Mouse (Mus musculus) midbrain, postnatal 0 days (tissue): ENCODE measurements around the gene Stap2. TPM values are rescaled to one million over a fixed set of nuclear protein-coding genes. Genes with fewer than 3 reads are reported as not detected.

Experiments
- ATAC-seq: fragments of 200-750 bp; cut with Nextera tagmentation; 2 replicates; pipeline ENCODE4 v1.8.0; 2017; ENCODE audit warnings: moderate number of reproducible peaks, mild to moderate bottlenecking, moderate TSS enrichment, moderate library complexity; ENCODE audit not compliant: low FRiP score
- DNase-seq: peaks from one replicate; pipeline ENCODE4 v3.0.0-alpha.2; 2015; ENCODE audit warnings: low spot score
- H3K27ac ChIP-seq: fragments of 300-500 bp; sonication (generic); 2 replicates; pipeline ENCODE4 v1.5.1; 2014; ENCODE audit warnings: low read depth, mild to moderate bottlenecking, low read length, mixed read lengths
- H3K27me3 ChIP-seq: fragments of 300-500 bp; sonication (generic); 2 replicates; pipeline ENCODE4 v1.6.1; 2014; ENCODE audit warnings: low read length, control low read depth, mixed read lengths; ENCODE audit not compliant: insufficient read depth
- H3K36me3 ChIP-seq: fragments of 300-500 bp; sonication (generic); 2 replicates; pipeline ENCODE4 v1.6.1; 2014; ENCODE audit warnings: low read length, control low read depth, mixed read lengths; ENCODE audit not compliant: insufficient read depth
- H3K4me1 ChIP-seq: fragments of 300-500 bp; sonication (generic); 2 replicates; pipeline ENCODE4 v1.6.1; 2014; ENCODE audit warnings: mild to moderate bottlenecking, control low read depth, antibody characterized with exemption, low read length, mixed read lengths; ENCODE audit not compliant: insufficient read depth
- H3K4me2 ChIP-seq: fragments of 300-500 bp; sonication (generic); 2 replicates; pipeline ENCODE4 v1.6.1; 2014; ENCODE audit warnings: low read depth, mild to moderate bottlenecking, low read length, mixed read lengths; ENCODE audit not compliant: poor library complexity, severe bottlenecking
- H3K4me3 ChIP-seq: fragments of 300-500 bp; sonication (generic); 2 replicates; pipeline ENCODE4 v1.5.1; 2014; ENCODE audit warnings: low read depth, mild to moderate bottlenecking, low read length, moderate library complexity
- H3K9ac ChIP-seq: fragments of 300-500 bp; sonication (generic); replicated peaks from 2 replicates; pipeline ENCODE4 v1.6.1; 2014; ENCODE audit warnings: mild to moderate bottlenecking, low read length, moderate library complexity, mixed read lengths; ENCODE audit not compliant: poor library complexity, severe bottlenecking
- H3K9me3 ChIP-seq: fragments of 300-500 bp; sonication (generic); 2 replicates; pipeline ENCODE4 v1.6.1; 2016; ENCODE audit warnings: low read length, control low read depth
- CTCF ChIP-seq: IDR thresholded peaks from 2 replicates; pipeline ENCODE4 v1.5.1; 2016; ENCODE audit warnings: antibody characterized with exemption, mild to moderate bottlenecking
- WGBS: fragments of 180-500 bp; shearing (Covaris S2); extraction: QIAGEN DNeasy Blood & Tissue Kit; methylation state at CpG from one replicate; pipeline ENCODE4 v1.1.7; 2014; 5-methylcytosine and 5-hydroxymethylcytosine counted together
- polyA plus RNA-seq: library from polyadenylated mRNA; unstranded; fragments of >200 nt; fragmentation: Nextera tagmentation; extraction: Ambion mirVana; gene quantifications from 2 replicates; pipeline ENCODE4 v1.2.1, GENCODE M21; 2015
- total RNA-seq: library from RNA; depleted of rRNA; stranded (reverse); fragments of >200 nt; gene quantifications from 2 replicates; pipeline ENCODE4 v1.2.3, GENCODE M21; 2014; rRNA removed

The Stap2 gene
- total and polyA plus RNA-seq, 2 experiments from 2014 or later = 2.4 to 4.3 TPM

GRCm38 (mm10) chr17:55952447-55953027 lies 52.8 kb downstream of the Stap2 start, which contains the start of gene Ebi3:
Gene Ebi3, plus strand, starts transcription at chr17:55952640.
- ATAC-seq (no peak), DNase-seq (no peak)
- no peaks in the 10 kb centered on the region for H3K27me3 ChIP-seq
- no peak within 1 kb of the TSS for H3K9ac ChIP-seq
- no peaks in the 10 kb centered on the region for H3K36me3 ChIP-seq
- H3K4me1 ChIP-seq = no peaks in the 10 kb centered on the region
- TF ChIP-seq CTCF = no peak
- H3K4me2 ChIP-seq = no peak within 1 kb of the TSS
- H3K4me3 ChIP-seq = no peak within 1 kb of the TSS
- H3K27ac ChIP-seq = no peak within 1 kb of the TSS
- H3K9me3 ChIP-seq = no peaks in the 10 kb centered on the region
- WGBS = 81% methylated on average over 6 of the region's 6 CpGs

- Histone ChIP-seq H3K27ac (no peak overlapping the region), H3K9me3 (no peaks in the 10 kb centered on the region), H3K9ac (no peak overlapping the region), H3K4me3 (no peak overlapping the region), H3K4me1 (no peaks in the 10 kb centered on the region), H3K27me3 (no peaks in the 10 kb centered on the region), H3K36me3 (no peaks in the 10 kb centered on the region), H3K4me2 (no peak overlapping the region)
- no peak for ATAC-seq
- TF ChIP-seq CTCF = no peak
- DNase-seq = no peak
Observed at GRCm38 (mm10) chr17:55952041-55952440, 53.3 kb downstream of the Stap2 start.

GRCm38 (mm10) chr17:55950601-55951000 lies 54.8 kb downstream of the Stap2 start:
- Histone ChIP-seq H3K9ac (no peak overlapping the region), H3K27ac (no peak overlapping the region), H3K4me2 (no peak overlapping the region), H3K27me3 (no peaks in the 10 kb centered on the region), H3K9me3 (no peaks in the 10 kb centered on the region), H3K4me3 (no peak overlapping the region), H3K4me1 (no peaks in the 10 kb centered on the region), H3K36me3 (no peaks in the 10 kb centered on the region)
- ATAC-seq (no peak), DNase-seq (no peak)
- TF ChIP-seq CTCF = no peak
- 76% methylated on average over 9 of the region's 9 CpGs for WGBS

- H3K27me3 ChIP-seq = no peaks in the 10 kb centered on the region
- H3K9me3 ChIP-seq = no peaks in the 10 kb centered on the region
- 81% methylated on average over 2 of the region's 2 CpGs for WGBS
- no peaks in the 10 kb centered on the region for H3K4me1 ChIP-seq
- no peak for TF ChIP-seq CTCF
- H3K36me3 ChIP-seq = no peaks in the 10 kb centered on the region
- H3K9ac ChIP-seq = no peak within 1 kb of the TSS
- no peak within 1 kb of the TSS for H3K4me2 ChIP-seq
- no peak within 1 kb of the TSS for H3K4me3 ChIP-seq
- ATAC-seq (no peak), DNase-seq (no peak)
- H3K27ac ChIP-seq = no peak within 1 kb of the TSS
Observed at GRCm38 (mm10) chr17:55949400-55949799, 56.0 kb downstream of the Stap2 start, which contains the start of gene Zfp119b. Gene Zfp119b, minus strand, starts transcription at chr17:55949500.

GRCm38 (mm10) chr17:55948647-55949046 lies 56.7 kb downstream of the Stap2 start:
- Histone ChIP-seq H3K27me3 (no peaks in the 10 kb centered on the region), H3K4me3 (no peak overlapping the region), H3K9me3 (no peaks in the 10 kb centered on the region), H3K4me2 (no peak overlapping the region), H3K4me1 (no peaks in the 10 kb centered on the region), H3K9ac (no peak overlapping the region), H3K27ac (no peak overlapping the region), H3K36me3 (no peaks in the 10 kb centered on the region)
- ATAC-seq = no peak
- WGBS = 89% methylated on average over 4 of the region's 4 CpGs
- DNase-seq = no peak
- TF ChIP-seq CTCF = no peak

Other genes with a start within 250 kb of the Stap2 start
- 4.3 and 10.4 TPM in 2 replicates for gene Zfp119a, start 126.7 kb downstream of the Stap2 start, total RNA-seq
- gene Zfp119a, start 126.7 kb downstream of the Stap2 start, polyA plus RNA-seq = 5.6 and 7.2 TPM in 2 replicates
- gene Zfp959, start 113.5 kb downstream of the Stap2 start, total RNA-seq = 7.0 and 9.6 TPM in 2 replicates
- gene Zfp959, start 113.5 kb downstream of the Stap2 start, polyA plus RNA-seq = 7.2 and 9.1 TPM in 2 replicates
- 2.8 and 3.5 TPM in 2 replicates for gene Zfp119b, start 56.1 kb downstream of the Stap2 start, total RNA-seq
- gene Zfp119b, start 56.1 kb downstream of the Stap2 start, polyA plus RNA-seq = 5.7 and 6.6 TPM in 2 replicates
- 2.5 and 3.0 TPM in 2 replicates for gene Ebi3, start 52.9 kb downstream of the Stap2 start, total RNA-seq
- gene Ebi3, start 52.9 kb downstream of the Stap2 start, polyA plus RNA-seq = 7.4 and 8.2 TPM in 2 replicates
- gene Yju2, start 46.5 kb downstream of the Stap2 start, total RNA-seq = 9.8 and 10.1 TPM in 2 replicates
- 14.6 and 16.1 TPM in 2 replicates for gene Yju2, start 46.5 kb downstream of the Stap2 start, polyA plus RNA-seq
- 227 and 253 TPM in 2 replicates for gene Shd, start 35.1 kb downstream of the Stap2 start, total RNA-seq
- gene Shd, start 35.1 kb downstream of the Stap2 start, polyA plus RNA-seq = 172 and 188 TPM in 2 replicates
- gene Fsd1, start 19.1 kb downstream of the Stap2 start, total RNA-seq = 122 and 129 TPM in 2 replicates
- 188 and 225 TPM in 2 replicates for gene Fsd1, start 19.1 kb downstream of the Stap2 start, polyA plus RNA-seq
- gene Mpnd, start 127 bp upstream of the Stap2 start, total RNA-seq = 145 and 293 TPM in 2 replicates
- gene Mpnd, start 127 bp upstream of the Stap2 start, polyA plus RNA-seq = 91.6 and 99.2 TPM in 2 replicates
- gene Sh3gl1, start 31.1 kb upstream of the Stap2 start, total RNA-seq = 64.1 and 71.4 TPM in 2 replicates
- 83.2 and 84.8 TPM in 2 replicates for gene Sh3gl1, start 31.1 kb upstream of the Stap2 start, polyA plus RNA-seq
- 2.7 and 3.1 TPM in 2 replicates for gene Chaf1a, start 34.9 kb upstream of the Stap2 start, total RNA-seq
- gene Chaf1a, start 34.9 kb upstream of the Stap2 start, polyA plus RNA-seq = 2.4 and 2.8 TPM in 2 replicates
- gene Ubxn6, start 69.4 kb upstream of the Stap2 start, total RNA-seq = 76.9 and 123 TPM in 2 replicates
- 84.8 and 89.9 TPM in 2 replicates for gene Ubxn6, start 69.4 kb upstream of the Stap2 start, polyA plus RNA-seq
- gene Hdgfl2, start 74.0 kb upstream of the Stap2 start, total RNA-seq = 59.6 and 72.1 TPM in 2 replicates
- 120 and 123 TPM in 2 replicates for gene Hdgfl2, start 74.0 kb upstream of the Stap2 start, polyA plus RNA-seq
- gene Plin4, start 104.2 kb upstream of the Stap2 start, total RNA-seq = 0.42 and 0.55 TPM in 2 replicates
- 0.04 and 0.05 TPM in 2 replicates for gene Plin4, start 104.2 kb upstream of the Stap2 start, polyA plus RNA-seq
- 4.3 and 4.5 TPM in 2 replicates for gene Plin5, start 112.0 kb upstream of the Stap2 start, total RNA-seq
- 4.8 and 5.9 TPM in 2 replicates for gene Plin5, start 112.0 kb upstream of the Stap2 start, polyA plus RNA-seq
- 0.47 and 0.49 TPM in 2 replicates for gene Lrg1, start 116.4 kb upstream of the Stap2 start, total RNA-seq
- 0.43 and 0.66 TPM in 2 replicates for gene Lrg1, start 116.4 kb upstream of the Stap2 start, polyA plus RNA-seq
- gene Sema6b, start 134.8 kb upstream of the Stap2 start, total RNA-seq = 90.5 and 106 TPM in 2 replicates
- gene Sema6b, start 134.8 kb upstream of the Stap2 start, polyA plus RNA-seq = 15.6 and 17.4 TPM in 2 replicates
- gene Tnfaip8l1, start 156.9 kb upstream of the Stap2 start, total RNA-seq = 15.1 and 17.9 TPM in 2 replicates
- gene Tnfaip8l1, start 156.9 kb upstream of the Stap2 start, polyA plus RNA-seq = 8.4 and 9.9 TPM in 2 replicates
- 41.7 and 49.3 TPM in 2 replicates for gene Mydgf, start 178.3 kb upstream of the Stap2 start, total RNA-seq
- gene Mydgf, start 178.3 kb upstream of the Stap2 start, polyA plus RNA-seq = 75.8 and 82.5 TPM in 2 replicates
- gene Dpp9, start 213.3 kb upstream of the Stap2 start, total RNA-seq = 24.6 and 29.7 TPM in 2 replicates
- 19.4 and 19.7 TPM in 2 replicates for gene Dpp9, start 213.3 kb upstream of the Stap2 start, polyA plus RNA-seq